ENCODE assay signal across 8 mouse cellular contexts in genomic region chr1:42693852-42694251, GRCm38 (mm10). TPM values are rescaled to one million over a fixed set of nuclear protein-coding genes. Genes with fewer than 3 reads are reported as not detected.
DNase-seq lines count a peak whose midpoint lies in the region; ATAC-seq and TF ChIP-seq lines count a peak whose summit lies in the region.

No protein-coding gene starts in this region.

- ATAC-seq in liver, embryonic 14.5 days (ENCODE audit: insufficient read depth) = no peak
- no peak for ATAC-seq in stomach, embryonic 16.5 days (ENCODE audit: insufficient read depth, low FRiP score)

- DNase-seq in adrenal gland, adult 2 months = peak; percentile 18
- DNase-seq in adrenal gland, postnatal 14 days = no peak
- DNase-seq in right cerebral cortex, adult 18-20 months = peak; percentile 75
- DNase-seq in right cerebral cortex, postnatal 4 days = no peak
- DNase-seq in kidney, adult 18-20 months = peak; percentile 70
- DNase-seq in liver, embryonic 14.5 days (ENCODE audit: low read depth in 3 of 3, low spot score in 3 of 3) = no peak
- DNase-seq in gastrocnemius, adult 8-10 months (ENCODE audit: low spot score in 2 of 2) = no peak

- no peak overlapping the region for H3K27ac ChIP-seq in liver, embryonic 14.5 days
- no peak overlapping the region for H3K27ac ChIP-seq in stomach, embryonic 16.5 days (ENCODE audit: low read length)

- no peaks in the 10 kb centered on the region for H3K36me3 ChIP-seq in liver, embryonic 14.5 days (replicated peaks; ENCODE audit: control insufficient read depth, insufficient read depth, low read depth)
- H3K36me3 ChIP-seq in stomach, embryonic 16.5 days (ENCODE audit: control insufficient read depth, insufficient read depth, low read length) = no peaks in the 10 kb centered on the region

- WGBS in liver, embryonic 14.5 days (ENCODE audit: insufficient replicate concordance) = under 1% methylated on average over 22 of the region's 22 CpGs
- WGBS in stomach, embryonic 16.5 days = under 1% methylated on average over 22 of the region's 22 CpGs

- 0 out of 4 replicates have a peak overlapping the region, but pooled peaks of 1 of the 2 experiments have one; percentile 8 for H3K4me3 ChIP-seq in liver, embryonic 14.5 days (ENCODE audit: insufficient read depth in 1 of 2, low read depth in 2 of 2, low read length in 2 of 2)
- peak overlapping the region; percentile 35 for H3K4me3 ChIP-seq in stomach, embryonic 16.5 days (replicated peaks; ENCODE audit: low read length)

- H3K9me3 ChIP-seq in liver, embryonic 14.5 days (ENCODE audit: control insufficient read depth, low read length) = no peaks in the 10 kb centered on the region
- H3K9me3 ChIP-seq in stomach, embryonic 16.5 days (replicated peaks; ENCODE audit: control insufficient read depth, low read length) = no peaks in the 10 kb centered on the region

- peaks cover 95% of the 10 kb centered on the region for H3K27me3 ChIP-seq in liver, embryonic 14.5 days (ENCODE audit: control insufficient read depth, insufficient read depth, low read length)
- peaks cover 85% of the 10 kb centered on the region for H3K27me3 ChIP-seq in stomach, embryonic 16.5 days (ENCODE audit: control insufficient read depth, insufficient read depth, low read length)

- H3K9ac ChIP-seq in liver, embryonic 14.5 days (replicated peaks) = no peak overlapping the region
- H3K9ac ChIP-seq in stomach, embryonic 16.5 days (ENCODE audit: low read length) = no peak overlapping the region

- H3K4me1 ChIP-seq in liver, embryonic 14.5 days (replicated peaks; ENCODE audit: control insufficient read depth in 2 of 2, insufficient read depth in 2 of 2, low read length in 1 of 2) = no peaks in the 10 kb centered on the region
- H3K4me1 ChIP-seq in stomach, embryonic 16.5 days (ENCODE audit: control insufficient read depth, insufficient read depth, low read length) = peaks cover 23% of the 10 kb centered on the region

- TF ChIP-seq CTCF in liver, embryonic 14.5 days (IDR thresholded peaks at IDR 0.05; ENCODE audit: low read depth) = no peak

- peak overlapping the region; percentile 36 for H3K4me2 ChIP-seq in liver, embryonic 14.5 days (ENCODE audit: low read depth)
- peak overlapping the region; percentile 48 for H3K4me2 ChIP-seq in stomach, embryonic 16.5 days (ENCODE audit: low read depth, low read length)

- TF ChIP-seq EP300 in liver, embryonic 14.5 days (IDR thresholded peaks at IDR 0.05; ENCODE audit: low read depth) = no peak

RNA-seq across cellular contexts. Expression of gene Pou3f3, which starts 1.7 kb away (rescaled TPM):
- not detected for total RNA-seq in adrenal gland, adult 2 months (2021)
- 0.02 TPM in 2 replicates for polyA plus RNA-seq in adrenal gland, adult 2 months (2012; rRNA removed)
- total RNA-seq in adrenal gland, postnatal 14 days (2021) = 0.04 and 0.08 TPM in 2 replicates
- 0.01 and 0.10 TPM in 2 replicates for polyA plus RNA-seq in liver, embryonic 14.5 days (2012; rRNA removed)
- polyA plus RNA-seq in liver, embryonic 14.5 days (2014; fragmentation: Nextera tagmentation; extraction: Ambion mirVana) = not detected in 2 replicates
- not detected in 2 replicates for polyA plus RNA-seq in stomach, embryonic 16.5 days (2015; fragmentation: Nextera tagmentation; extraction: Ambion mirVana)
- under 1 TPM in 1 of 4 experiments, not detected in 3; 0.04 TPM for total RNA-seq in gastrocnemius, adult 8-10 months (2022)

Comparison
In these comparisons a context has a peak if more than half of its experiments do, and no peak if none do; other contexts are left out.
1. DNase-seq: peak in adrenal gland, adult 2 months (single experiment), right cerebral cortex, adult 18-20 months (single experiment) and kidney, adult 18-20 months (single experiment); none in adrenal gland, postnatal 14 days (single experiment), right cerebral cortex, postnatal 4 days (single experiment), liver, embryonic 14.5 days (0 of 3) and gastrocnemius, adult 8-10 months (0 of 2).